Mouse (Mus musculus) adrenal gland, postnatal 36 days (tissue): ENCODE measurements around the gene Fbxl7. TPM values are rescaled to one million over a fixed set of nuclear protein-coding genes. Genes with fewer than 3 reads are reported as not detected.

ENCODE experiments used
- DNase-seq, 2 experiments: peaks; one replicate each; pipeline ENCODE4 v3.0.0; 2021; ENCODE audit warnings: mixed read lengths in 1 of 2
- long read RNA-seq, 2 experiments: library from polyadenylated mRNA; stranded (forward); transcript quantifications; one replicate each; pipeline ENCODE4 v2.0.0; 2021; ENCODE audit warnings: borderline sequencing depth in 2 of 2
- total RNA-seq, 2 experiments: library from RNA; stranded (reverse); gene quantifications; 2 replicates each; pipeline ENCODE4 v1.2.3; 2021

Gene Fbxl7
- 10 to 100 TPM; 13.4 to 13.5 TPM for total RNA-seq
- long read RNA-seq, experiment 1, partial matches to known transcripts: 0 of 9 reads
- long read RNA-seq, experiment 1, other reads (novel, unspliced or antisense): 5 of 9 reads
- long read RNA-seq, experiment 2, partial matches to known transcripts: 0 of 3 reads
- long read RNA-seq, experiment 2, other reads (novel, unspliced or antisense): 2 of 3 reads

DNA sequence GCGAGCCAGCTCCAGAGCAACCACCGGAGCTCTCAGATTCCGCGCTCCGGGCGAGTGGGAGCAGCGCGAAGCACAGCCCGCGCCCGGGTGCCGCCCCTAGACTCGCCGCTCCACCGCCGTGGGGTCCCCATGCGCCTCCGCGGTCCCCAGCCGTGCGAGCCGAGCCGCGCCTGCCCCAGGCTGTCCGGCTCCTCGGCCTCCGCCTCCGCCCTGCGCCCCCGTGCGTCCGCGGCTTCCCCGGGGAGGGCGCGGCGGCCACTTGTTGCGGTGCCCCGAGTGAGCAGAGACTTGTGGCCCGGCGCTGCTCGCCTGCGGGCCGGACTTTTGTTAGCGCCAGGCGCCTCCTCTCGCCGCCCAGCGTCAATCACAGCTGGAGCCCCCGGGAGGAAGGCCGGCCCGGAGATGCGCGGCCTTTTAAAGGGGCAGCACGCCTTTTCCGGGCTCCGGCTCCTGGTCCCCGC, at the start of gene Fbxl7:
Fbxl7 (minus strand) TSS at position 330 of the 461 bp plus-strand sequence.
- peak; percentile 95 for DNase-seq

DNA sequence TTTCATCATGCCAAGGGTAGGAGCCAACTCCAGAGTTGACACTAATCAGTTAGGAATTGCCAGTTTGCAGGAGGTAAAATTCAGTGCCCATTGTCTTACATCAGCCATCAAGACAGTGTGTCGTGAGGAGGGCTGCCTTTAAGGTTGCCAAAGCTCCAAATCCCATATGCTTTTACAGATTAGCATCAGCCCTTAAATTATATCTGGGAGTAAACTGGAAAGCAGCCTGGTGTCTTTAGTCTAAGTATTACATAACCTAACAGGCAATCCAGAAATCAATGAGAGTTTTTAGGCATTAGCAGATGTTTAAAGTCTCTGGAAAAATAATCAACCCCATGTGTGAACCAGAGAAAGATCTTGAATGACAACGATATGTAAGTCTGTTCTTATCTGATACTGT, 26.6 kb upstream of the Fbxl7 start:
- no peak for DNase-seq

DNA sequence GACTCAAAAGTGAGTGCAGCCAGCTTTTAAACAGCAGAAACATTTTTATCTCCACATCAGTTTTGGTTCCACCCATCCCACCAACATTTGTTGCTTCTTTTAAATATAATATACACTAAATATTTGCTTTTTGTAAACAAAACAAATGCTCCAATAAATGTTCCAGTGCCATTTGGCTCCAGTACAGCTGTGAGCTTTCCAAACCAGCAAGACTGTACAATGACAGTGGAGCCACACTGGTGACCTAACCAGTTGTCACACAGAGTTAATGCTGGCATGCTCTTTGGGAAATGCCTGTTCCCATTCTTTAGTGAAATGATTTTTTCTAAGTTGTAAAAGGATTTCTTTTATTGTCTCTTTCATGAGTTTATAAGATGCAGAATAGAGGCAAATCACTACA, 18.0 kb upstream of the Fbxl7 start:
- no peak for DNase-seq

DNA sequence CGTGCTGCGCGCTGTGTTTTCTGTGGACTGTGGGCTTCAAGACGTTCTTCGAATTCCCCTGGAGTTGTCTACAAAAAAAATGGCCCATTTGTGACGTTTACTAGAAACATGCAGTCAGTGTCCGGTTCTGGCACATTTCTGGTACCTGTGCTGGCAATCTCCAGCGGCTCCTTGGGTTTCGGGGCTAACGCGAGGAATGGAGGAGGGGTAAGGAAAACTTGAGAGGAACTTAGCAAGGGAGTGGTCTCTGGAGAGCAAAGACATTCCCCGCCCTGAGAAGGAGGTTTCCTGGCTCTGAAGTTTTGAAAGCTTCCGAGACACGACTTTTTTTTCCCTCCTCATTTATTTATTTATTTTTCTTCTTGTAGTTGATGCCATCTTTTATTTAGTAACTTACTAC, 381 bp upstream of the Fbxl7 start:
- no peak for DNase-seq

- peak; percentile 58 to 62 for DNase-seq
Measured at GRCm38 (mm10) chr15:26894801-26895229, 565 bp downstream of the Fbxl7 start.

GRCm38 (mm10) chr15:26894031-26894655, 1.2 kb downstream of the Fbxl7 start:
- DNase-seq: peak; percentile 56 to 68

DNA sequence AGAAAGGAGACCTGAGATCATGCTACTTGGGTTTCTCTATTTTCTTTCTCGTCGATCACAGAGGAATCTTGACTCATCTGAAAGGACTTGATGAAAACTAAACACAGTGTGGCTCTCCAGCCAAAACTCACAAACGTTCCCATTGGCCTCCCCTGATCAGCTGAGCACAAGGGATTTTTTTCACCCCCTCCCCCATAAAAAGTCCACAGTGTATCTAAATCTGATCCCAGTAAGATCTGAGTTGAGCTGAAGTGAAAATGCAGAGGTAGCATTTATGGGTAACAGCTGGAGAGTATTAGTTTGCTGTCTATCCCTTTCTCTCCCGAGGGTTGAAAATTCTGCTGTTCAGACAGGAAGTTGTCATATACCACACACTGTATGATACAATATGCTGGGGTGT, 2.2 kb downstream of the Fbxl7 start:
- DNase-seq: no peak

DNA sequence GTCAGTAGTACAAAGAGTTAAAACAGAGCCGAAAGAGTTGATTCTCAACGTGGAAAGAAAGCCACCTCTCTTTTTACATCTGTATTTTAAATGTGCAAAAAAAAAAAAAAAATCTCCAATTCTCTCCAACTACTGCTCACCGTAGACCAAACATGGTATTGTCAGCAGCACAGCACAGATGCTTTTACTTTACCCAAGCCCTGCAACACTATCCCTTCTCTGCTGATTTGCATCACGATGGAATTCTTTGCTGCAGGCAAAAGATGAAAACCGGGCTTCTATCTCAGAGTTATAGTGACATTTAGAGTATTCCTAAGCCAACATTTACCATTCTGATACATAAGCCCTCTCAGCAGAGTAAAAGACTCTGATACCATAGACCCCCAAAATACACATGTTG, 5.4 kb downstream of the Fbxl7 start:
- DNase-seq: no peak

DNA sequence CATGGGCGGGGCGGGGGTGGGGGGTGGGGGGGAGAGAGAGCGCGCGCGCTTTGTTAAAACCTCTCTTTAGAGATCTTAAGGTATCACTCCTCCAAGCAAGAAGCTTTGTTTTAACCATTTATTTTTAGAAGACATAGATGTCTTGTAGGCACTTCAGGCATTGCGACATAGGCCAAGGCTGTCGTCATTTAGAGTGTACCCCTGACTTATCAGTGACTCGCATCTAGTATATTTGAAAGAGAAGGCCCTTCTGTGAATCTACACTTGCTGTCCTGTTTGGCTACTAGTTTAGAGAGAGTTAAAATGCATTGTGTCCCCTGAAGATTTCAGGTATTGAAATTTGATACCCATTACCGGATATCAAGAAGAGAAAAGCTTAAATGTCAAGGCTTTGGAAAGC, 7.2 kb downstream of the Fbxl7 start:
- DNase-seq: peak; percentile 12

- no peak for DNase-seq
Measured at GRCm38 (mm10) chr15:26885979-26886378, 9.4 kb downstream of the Fbxl7 start.

DNA sequence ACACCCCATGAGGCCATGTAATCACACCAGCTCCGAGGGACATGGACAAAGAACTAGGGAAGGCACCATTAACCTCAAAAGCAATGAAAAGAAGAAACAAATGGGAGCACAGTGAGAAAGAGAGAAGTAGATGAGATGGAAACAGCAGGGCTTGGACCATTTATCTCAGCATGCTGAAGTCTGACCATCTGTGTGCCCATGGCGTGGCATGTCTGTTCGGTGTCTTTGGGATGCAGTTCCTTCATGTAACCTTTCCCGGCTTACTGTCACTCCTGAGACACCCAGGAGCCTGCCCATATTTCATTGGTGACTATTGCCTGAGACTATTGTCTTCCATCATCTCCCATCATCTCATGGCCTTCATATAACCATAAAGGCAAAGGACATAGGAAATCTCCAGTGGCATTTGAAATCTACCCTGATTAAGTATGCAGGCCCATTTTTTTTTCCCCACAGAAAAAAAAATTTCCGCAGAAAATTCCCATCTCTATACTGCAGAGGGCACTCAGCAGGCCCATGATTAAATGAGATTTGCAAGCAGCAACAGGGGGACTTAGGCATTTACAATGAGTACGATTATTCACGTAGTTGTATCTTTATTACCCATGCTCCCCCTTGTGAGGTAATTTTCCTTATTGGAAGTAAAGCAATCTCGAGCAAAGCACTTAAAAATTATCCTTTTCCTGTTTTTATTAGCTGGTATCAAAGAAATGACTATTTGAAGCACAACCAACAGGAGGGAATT, 15.0 kb downstream of the Fbxl7 start:
- DNase-seq: no peak

GRCm38 (mm10) chr15:26875687-26876086, 19.7 kb downstream of the Fbxl7 start:
- DNase-seq: peak; percentile 60 to 85

GRCm38 (mm10) chr15:26872234-26872633, 23.1 kb downstream of the Fbxl7 start:
- no peak for DNase-seq

GRCm38 (mm10) chr15:26869197-26869596, 26.2 kb downstream of the Fbxl7 start:
- no peak for DNase-seq

DNA sequence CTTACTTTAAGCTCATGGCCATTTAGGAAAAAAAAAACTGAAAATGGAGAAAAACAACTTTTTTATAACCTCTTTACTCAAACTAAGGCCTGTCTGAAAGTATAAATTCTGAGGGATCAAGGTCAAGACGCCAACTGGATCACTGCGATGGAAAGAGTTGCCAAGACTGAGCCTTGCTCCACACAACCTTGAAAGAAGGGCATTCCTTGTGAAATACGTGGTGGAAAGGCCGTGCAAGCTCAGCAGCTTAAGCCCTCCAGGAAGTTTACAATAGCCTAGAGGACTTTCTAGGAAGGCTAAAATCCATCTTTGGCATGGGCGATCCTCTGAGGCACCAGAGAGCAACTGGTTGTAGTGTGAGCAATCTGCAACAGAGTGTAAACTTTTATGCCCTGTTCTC, 27.9 kb downstream of the Fbxl7 start:
- peak; percentile 39 to 45 for DNase-seq

GRCm38 (mm10) chr15:26862173-26862572, 33.2 kb downstream of the Fbxl7 start:
- no peak for DNase-seq

DNA sequence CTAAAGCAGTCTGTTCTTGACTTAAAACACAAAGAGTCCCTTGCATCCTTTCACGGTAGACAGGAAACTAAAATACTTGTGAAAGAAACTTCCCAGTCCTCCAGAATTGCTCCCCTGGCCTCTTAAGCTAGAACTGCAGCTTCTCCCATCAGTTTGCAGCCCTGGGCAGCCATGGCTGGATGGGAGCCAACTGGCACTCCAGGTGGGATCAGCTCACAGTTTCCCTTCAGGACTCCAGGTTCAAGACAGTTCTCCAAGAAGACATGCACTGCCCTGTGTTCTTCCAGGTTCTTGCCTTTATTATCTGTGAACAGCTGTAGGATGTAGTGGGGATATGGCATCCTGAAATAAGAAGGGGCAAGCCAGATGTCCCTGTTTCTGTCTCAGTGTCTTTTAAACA, 45.8 kb downstream of the Fbxl7 start:
- DNase-seq: peak in 1 of 2 experiments; percentile 15

DNA sequence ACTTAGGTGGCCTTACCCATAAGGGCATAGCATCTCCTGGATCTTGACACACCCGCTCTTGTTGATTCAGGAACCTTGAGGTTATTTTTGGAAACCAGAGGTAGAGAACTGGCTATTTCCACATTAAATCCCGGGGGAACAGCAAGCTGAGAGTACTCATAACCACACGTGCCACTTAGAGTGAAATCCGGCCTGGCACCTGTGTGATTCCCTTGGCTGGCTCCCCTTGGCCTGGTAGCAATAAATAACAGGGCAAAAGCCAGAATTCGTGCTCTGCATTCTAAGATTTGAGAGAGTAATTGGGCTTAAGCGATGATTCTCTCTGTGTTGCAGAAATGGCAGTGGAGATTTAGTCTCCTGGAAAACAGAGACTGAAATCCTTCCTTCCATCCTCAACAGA, 53.2 kb downstream of the Fbxl7 start:
- DNase-seq: peak in 1 of 2 experiments; percentile 9

DNA sequence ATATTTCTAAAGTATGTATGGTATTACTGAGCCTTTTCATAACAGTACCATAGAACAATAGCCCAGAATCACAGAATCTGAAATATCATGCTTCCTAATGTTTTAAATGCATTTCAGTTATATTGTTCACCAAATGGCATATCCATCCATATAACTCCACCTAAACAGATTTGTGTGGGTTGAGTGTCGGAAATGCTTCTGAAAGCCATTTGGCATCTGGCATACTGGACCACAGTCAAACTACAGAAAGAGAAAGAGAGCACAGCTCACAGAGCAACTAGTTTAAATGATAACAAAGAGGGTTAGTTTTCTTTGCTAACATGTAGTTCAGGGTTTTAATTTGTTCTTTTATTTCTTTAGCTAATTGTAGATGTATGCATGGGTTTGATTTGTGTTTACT, 57.0 kb downstream of the Fbxl7 start:
- DNase-seq: no peak

DNA sequence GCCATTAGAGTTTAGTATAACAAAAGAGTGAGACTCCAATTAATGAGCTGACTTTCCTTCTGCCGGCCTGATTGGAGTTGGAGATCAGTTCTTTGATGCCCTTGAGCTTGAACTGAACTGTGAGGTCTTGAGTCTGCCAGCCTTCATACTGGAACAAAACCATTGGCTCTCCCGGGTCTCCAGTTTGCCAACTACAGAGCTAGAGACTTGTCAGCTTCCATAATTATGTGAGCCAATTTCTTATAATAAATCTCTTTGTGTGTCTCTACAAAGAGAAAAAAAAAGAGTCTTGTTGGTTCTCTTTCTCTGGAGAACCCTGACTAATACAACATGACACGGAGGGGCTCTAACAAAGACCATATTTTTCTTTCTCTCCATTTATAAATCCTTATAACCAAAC, 58.2 kb downstream of the Fbxl7 start:
- no peak for DNase-seq

- DNase-seq: peak; percentile 8 to 19
Measured at GRCm38 (mm10) chr15:26834415-26834814, 61.0 kb downstream of the Fbxl7 start.

DNA sequence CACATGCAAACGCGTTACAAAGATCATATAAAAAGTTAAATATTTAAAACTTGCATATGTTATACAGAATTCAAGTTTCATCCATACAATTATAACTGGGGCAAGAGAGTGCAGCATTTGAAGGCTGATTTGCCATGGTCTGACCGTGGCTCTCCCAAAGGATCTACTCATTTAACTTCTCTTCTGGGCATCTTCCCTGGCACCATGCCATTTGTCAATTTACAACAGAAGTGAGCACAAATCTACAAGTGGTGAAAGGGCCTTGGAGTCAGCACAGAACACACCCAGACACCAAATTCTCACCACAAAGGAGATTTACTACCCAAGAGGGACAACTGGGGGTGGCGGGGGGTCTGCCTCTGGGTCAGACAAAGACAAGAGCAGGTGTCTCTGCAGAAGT, 64.2 kb downstream of the Fbxl7 start:
- no peak for DNase-seq

DNA sequence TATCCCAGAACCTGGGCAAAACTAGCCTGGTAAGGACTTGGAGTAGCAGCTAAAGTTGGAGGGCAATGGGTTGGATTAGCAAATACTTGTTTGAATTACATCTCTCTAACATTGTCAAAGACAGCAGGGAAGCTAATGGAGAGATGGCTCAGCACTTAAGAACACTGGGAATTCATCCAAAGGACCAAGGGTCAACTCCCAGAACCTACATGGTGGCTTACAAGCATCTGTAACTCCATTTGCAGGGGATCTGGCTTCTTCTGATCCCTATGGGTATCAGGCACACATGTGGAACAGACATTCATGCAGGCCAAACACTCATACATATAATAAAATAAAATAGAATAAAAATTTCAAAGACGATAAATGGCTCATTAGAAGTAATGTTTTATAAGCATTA, 78.4 kb downstream of the Fbxl7 start:
- DNase-seq: no peak
